ENCODE assay signal across 14 mouse cellular contexts in genomic region chr10:43927736-43928135, GRCm38 (mm10).
"Had no signal": no experiment of that assay in that cellular context is flagged by ENCODE, and none has a peak within 500 bp of the region (broad histone marks: within the 10 kb centered on the region; RNA-seq: fewer than 3 reads in every experiment).

No protein-coding gene starts in this region.

- H3K27me3 ChIP-seq: midbrain, embryonic 13.5 days; neural tube, embryonic 15.5 days had no signal

- H3K4me3 ChIP-seq: left cerebral cortex, adult 2 months; limb, embryonic 10.5 days; midbrain, embryonic 13.5 days; neural tube, embryonic 15.5 days had no signal

- H3K9ac ChIP-seq: liver, embryonic 14.5 days; midbrain, embryonic 13.5 days; neural tube, embryonic 15.5 days had no signal

- DNase-seq: kidney, adult 8-10 months; kidney, postnatal 10 days; lung, adult 2 months; lung, postnatal 4 days; right cerebral cortex, adult 18-20 months; right cerebral cortex, postnatal 25 days; thymus, postnatal 36 days had no signal

- H3K27ac ChIP-seq: left cerebral cortex, adult 2 months; limb, embryonic 10.5 days; liver, embryonic 14.5 days; midbrain, embryonic 13.5 days; neural tube, embryonic 15.5 days had no signal

- ATAC-seq: intestine, embryonic 16.5 days; lung, postnatal 0 days; midbrain, embryonic 13.5 days had no signal

- H3K4me2 ChIP-seq: midbrain, embryonic 13.5 days; neural tube, embryonic 15.5 days had no signal

- H3K4me1 ChIP-seq: limb, embryonic 10.5 days; midbrain, embryonic 13.5 days; neural tube, embryonic 15.5 days had no signal

- H3K9me3 ChIP-seq: limb, embryonic 10.5 days; midbrain, embryonic 13.5 days; neural tube, embryonic 15.5 days had no signal
